Mouse (Mus musculus) hindbrain, postnatal 0 days (tissue): ENCODE measurements at regions not wholly inside any gene's neighbourhood (a gene's known extent, or its start where the extent isn't known, plus 50 kb on each side); places are given as distances from the start of the nearest gene placed in this dataset.

Experiments
- ATAC-seq: fragments of 200-750 bp; cut with Nextera tagmentation; 2 replicates; pipeline ENCODE4 v1.8.0; 2017; ENCODE audit warnings: mild to moderate bottlenecking, moderate TSS enrichment, moderate library complexity
- DNase-seq: peaks from one replicate; pipeline ENCODE4 v3.0.0-alpha.2; 2015; ENCODE audit warnings: low spot score
- H3K27ac ChIP-seq: fragments of 300-500 bp; sonication (generic); 2 replicates; pipeline ENCODE4 v1.5.1; 2014; ENCODE audit warnings: mild to moderate bottlenecking
- H3K27me3 ChIP-seq: fragments of 300-500 bp; sonication (generic); 2 replicates; pipeline ENCODE4 v1.6.1; 2014; ENCODE audit warnings: low read length, mixed read lengths; ENCODE audit not compliant: insufficient read depth
- H3K36me3 ChIP-seq: fragments of 300-500 bp; sonication (generic); 2 replicates; pipeline ENCODE4 v1.6.1; 2014; ENCODE audit warnings: low read length, mixed read lengths; ENCODE audit not compliant: insufficient read depth
- H3K4me1 ChIP-seq: fragments of 300-500 bp; sonication (generic); 2 replicates; pipeline ENCODE4 v1.6.1; 2014; ENCODE audit warnings: antibody characterized with exemption, low read length, mixed read lengths; ENCODE audit not compliant: insufficient read depth
- H3K4me2 ChIP-seq: fragments of 300-500 bp; sonication (generic); 2 replicates; pipeline ENCODE4 v1.6.1; 2014; ENCODE audit warnings: low read depth, mild to moderate bottlenecking, low read length, moderate library complexity, mixed read lengths
- H3K4me3 ChIP-seq: fragments of 300-500 bp; sonication (generic); 2 replicates; pipeline ENCODE4 v1.5.1; 2014; ENCODE audit warnings: low read length
- H3K9ac ChIP-seq: fragments of 300-500 bp; sonication (generic); replicated peaks from 2 replicates; pipeline ENCODE4 v1.6.1; 2014; ENCODE audit warnings: mild to moderate bottlenecking, low read length, moderate library complexity, mixed read lengths
- H3K9me3 ChIP-seq: fragments of 300-500 bp; sonication (generic); 2 replicates; pipeline ENCODE4 v1.6.1; 2016; ENCODE audit warnings: low read length, mixed read lengths
- CTCF ChIP-seq: IDR thresholded peaks from 2 replicates; pipeline ENCODE4 v1.5.1; 2016; ENCODE audit warnings: antibody characterized with exemption, control low read depth, low read depth
- WGBS: fragments of 180-500 bp; shearing (Covaris S2); extraction: QIAGEN DNeasy Blood & Tissue Kit; methylation state at CpG from one replicate; pipeline ENCODE4 v1.1.7; 2014; 5-methylcytosine and 5-hydroxymethylcytosine counted together

DNA sequence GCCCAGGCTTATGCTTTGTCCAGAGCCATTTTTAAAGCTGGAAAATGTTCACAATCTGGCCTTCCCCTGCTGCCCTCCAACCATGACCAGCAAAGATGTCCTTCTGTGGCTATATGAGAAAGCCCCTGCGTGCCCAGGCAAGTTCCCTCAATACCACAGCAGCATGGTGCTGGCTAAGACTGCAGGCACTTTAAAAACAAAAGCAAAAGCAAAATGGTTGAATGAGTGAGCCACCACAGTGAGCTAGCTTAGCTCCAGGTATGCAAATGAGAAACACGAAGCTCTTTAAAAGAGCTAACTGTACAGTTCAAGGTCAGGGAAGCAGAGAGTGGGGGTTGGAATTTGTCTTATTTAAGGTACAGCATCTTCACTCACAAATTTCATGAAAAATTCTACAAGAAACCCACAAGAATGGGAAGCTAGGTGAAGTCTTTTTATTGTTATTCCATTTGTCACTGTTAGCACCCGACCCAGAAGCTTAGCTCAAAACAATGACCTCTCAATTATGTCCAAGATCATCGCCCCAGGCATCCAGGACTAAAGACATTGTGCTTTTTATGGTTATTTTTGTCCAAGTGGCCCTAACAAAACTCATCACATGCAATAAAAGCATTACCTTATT is 246.8 kb downstream of the Rplp1 start:
- ATAC-seq = no peak
- WGBS = 57% methylated on average over 4 of the region's 4 CpGs
- Histone ChIP-seq H3K27ac (no peak overlapping the region), H3K4me2 (no peak overlapping the region), H3K9me3 (no peaks in the 10 kb centered on the region), H3K4me1 (no peaks in the 10 kb centered on the region), H3K27me3 (no peaks in the 10 kb centered on the region), H3K36me3 (no peaks in the 10 kb centered on the region), H3K9ac (no peak overlapping the region), H3K4me3 (no peak overlapping the region)
- DNase-seq = no peak
- no peak for TF ChIP-seq CTCF

DNA sequence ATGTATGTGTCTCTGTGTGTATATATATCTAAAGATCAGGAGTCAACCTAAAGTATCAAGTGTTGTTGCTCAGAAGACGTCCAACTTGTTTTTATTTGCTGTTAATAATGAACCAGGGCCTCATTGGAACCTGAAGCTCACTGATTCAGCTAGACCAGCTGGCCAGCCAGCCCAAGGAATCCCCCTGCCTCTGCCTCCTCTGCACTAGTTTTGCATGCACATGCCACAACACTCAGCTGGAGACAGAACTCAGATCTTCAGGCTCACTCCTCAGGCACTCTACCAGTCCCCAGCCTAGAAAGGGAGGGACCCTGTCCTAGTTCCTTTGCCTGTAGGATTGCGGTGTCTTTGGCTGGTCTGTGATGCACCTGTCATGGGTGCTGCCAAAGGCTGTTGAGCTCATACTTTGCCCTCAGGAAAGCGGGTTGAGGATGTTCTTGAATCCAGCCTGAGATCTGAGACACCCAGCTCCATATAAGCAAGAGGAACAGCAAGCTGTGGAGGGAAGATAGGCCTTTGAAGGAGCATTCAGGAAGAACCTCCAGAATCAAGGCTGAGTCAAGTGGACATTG is 247.5 kb downstream of the Rplp1 start:
- Histone ChIP-seq H3K4me1 (no peaks in the 10 kb centered on the region), H3K9me3 (no peaks in the 10 kb centered on the region), H3K36me3 (no peaks in the 10 kb centered on the region), H3K4me2 (no peak overlapping the region), H3K9ac (no peak overlapping the region), H3K4me3 (no peak overlapping the region), H3K27ac (no peak overlapping the region), H3K27me3 (no peaks in the 10 kb centered on the region)
- DNase-seq = no peak
- 98% methylated on average over 3 of the region's 3 CpGs for WGBS
- ATAC-seq = no peak
- TF ChIP-seq CTCF = no peak

DNA sequence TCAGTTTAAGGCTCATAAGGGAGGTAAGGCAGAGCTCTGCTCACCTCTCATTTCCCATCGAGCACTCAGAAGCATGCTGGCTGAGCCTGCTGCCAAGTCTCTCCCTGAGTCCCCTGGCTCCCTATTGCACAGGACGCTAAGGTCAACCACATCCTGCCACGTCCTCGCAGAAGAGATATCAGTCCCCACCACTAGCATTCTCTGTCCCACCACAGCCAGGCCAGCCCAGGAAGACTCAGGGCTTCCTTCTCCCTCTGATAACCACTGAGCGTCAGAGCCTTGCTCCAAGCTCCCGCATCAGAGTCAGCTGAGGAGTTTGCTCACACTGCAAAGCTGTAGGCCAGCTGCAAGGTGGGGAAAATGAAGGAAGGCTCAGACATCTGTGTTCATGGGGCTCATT is 248.2 kb downstream of the Rplp1 start:
- H3K9me3 ChIP-seq = no peaks in the 10 kb centered on the region
- WGBS = 80% methylated on average over 6 of the region's 6 CpGs
- no peak for TF ChIP-seq CTCF
- H3K4me3 ChIP-seq = no peak overlapping the region
- H3K4me2 ChIP-seq = no peak overlapping the region
- ATAC-seq (no peak), DNase-seq (no peak)
- H3K4me1 ChIP-seq = no peaks in the 10 kb centered on the region
- H3K27ac ChIP-seq = no peak overlapping the region
- no peaks in the 10 kb centered on the region for H3K27me3 ChIP-seq
- no peak overlapping the region for H3K9ac ChIP-seq
- no peaks in the 10 kb centered on the region for H3K36me3 ChIP-seq

DNA sequence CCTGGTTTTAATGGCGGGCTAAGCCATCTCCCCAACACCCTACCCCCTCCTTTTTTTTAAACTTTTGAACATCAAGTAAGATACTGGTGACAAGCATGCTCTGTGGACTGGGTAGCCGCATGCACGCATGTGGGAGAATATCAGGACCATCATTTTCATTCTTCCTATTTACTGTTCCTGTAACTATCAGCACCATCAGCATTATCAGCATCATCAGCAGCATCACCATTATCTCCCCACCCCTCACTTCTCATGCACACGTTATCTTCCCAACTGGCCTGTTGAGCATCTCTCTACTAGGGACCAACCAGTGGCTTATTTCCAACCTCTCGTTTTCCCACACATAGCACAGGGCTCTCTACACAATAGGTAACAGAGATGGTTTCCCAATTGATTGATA is 249.1 kb downstream of the Rplp1 start:
- WGBS = 91% methylated on average over 5 of the region's 5 CpGs
- H3K36me3 ChIP-seq = no peaks in the 10 kb centered on the region
- no peak overlapping the region for H3K4me2 ChIP-seq
- DNase-seq = no peak
- no peaks in the 10 kb centered on the region for H3K9me3 ChIP-seq
- TF ChIP-seq CTCF = no peak
- ATAC-seq = no peak
- no peak overlapping the region for H3K4me3 ChIP-seq
- H3K27me3 ChIP-seq = no peaks in the 10 kb centered on the region
- no peaks in the 10 kb centered on the region for H3K4me1 ChIP-seq
- no peak overlapping the region for H3K9ac ChIP-seq
- no peak overlapping the region for H3K27ac ChIP-seq

DNA sequence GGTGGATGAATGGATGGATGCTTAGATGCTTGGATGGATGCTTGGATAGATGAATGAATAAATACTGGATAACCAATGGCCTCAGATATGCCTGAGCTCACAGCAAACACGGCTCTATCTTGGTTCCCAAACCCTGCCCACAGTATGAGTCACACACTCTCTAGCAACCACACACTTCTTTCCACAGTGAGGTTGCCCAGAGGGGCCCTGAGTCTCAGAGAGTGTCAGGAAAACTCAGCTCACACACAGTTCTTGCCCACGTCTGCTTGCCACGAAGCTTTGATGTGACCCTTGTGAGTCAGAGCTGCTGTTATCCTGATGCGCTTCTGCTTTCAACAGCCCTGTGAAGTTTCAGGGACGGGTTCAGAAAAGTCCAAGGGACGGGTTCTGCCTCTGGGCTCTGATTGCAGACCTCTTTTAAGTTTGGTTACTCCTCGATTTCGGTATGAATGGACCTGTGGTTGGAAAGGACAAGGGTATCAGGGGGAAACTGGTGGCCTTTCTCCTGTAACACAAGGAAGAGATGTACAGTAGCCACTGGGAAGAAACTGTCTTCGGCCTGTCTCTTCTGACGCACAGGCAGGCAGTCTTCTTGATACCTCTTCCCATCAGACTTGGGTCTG is 250.2 kb downstream of the Rplp1 start:
- no peak overlapping the region for H3K4me2 ChIP-seq
- no peaks in the 10 kb centered on the region for H3K4me1 ChIP-seq
- no peaks in the 10 kb centered on the region for H3K9me3 ChIP-seq
- no peaks in the 10 kb centered on the region for H3K27me3 ChIP-seq
- H3K36me3 ChIP-seq = no peaks in the 10 kb centered on the region
- no peak overlapping the region for H3K4me3 ChIP-seq
- no peak for TF ChIP-seq CTCF
- no peak for DNase-seq
- no peak overlapping the region for H3K27ac ChIP-seq
- WGBS = 88% methylated on average over 10 of the region's 10 CpGs
- no peak for ATAC-seq
- H3K9ac ChIP-seq = no peak overlapping the region

DNA sequence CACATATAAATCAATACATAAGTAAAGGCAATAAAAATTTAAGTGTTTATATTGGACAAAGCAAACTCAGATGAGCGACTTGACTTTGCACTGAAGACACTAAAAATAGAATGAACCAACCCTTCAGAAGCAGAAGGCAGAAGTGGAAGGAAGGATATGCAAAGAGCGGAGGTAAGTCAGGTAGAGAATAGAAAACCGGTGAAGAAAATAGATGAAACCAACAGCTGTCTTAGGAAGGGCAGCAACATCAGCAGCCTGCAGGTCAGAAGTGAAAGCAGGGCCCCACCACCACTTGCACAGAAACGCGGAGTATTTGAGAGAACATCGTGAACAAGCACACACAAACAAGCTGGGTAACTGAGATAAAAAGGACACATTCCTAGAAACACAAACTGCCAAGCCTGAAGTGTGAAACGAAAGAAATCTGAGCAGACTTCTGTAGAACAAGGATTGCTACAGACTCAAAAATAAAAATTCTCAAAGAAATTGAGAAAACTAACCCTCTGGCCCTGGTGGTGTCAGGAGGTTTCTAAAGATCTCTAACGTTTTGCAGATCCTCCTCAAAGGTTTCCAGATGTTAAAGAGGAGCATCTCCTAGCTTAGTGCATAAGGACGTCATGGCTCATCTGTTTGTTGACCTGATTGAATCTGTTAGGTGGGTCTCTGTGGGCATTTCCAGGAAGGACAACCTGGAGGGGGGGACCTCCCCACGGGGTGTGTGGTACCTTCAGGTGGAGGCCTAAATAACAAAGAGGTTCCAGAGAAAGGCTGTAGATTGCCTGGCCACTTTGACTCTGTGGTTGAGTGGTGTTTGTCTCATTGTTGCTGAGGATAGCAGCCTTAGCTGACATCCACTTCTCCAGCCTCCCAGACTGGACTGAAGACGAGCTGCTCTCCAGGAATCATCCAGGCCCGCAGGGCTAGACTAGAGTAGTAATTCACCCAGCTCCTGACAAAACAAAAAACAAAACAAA is 252.0 kb downstream of the Rplp1 start:
- ATAC-seq (no peak), DNase-seq (no peak)
- Histone ChIP-seq H3K9ac (no peak overlapping the region), H3K27ac (no peak overlapping the region), H3K4me3 (no peak overlapping the region), H3K9me3 (no peaks in the 10 kb centered on the region), H3K27me3 (no peaks in the 10 kb centered on the region), H3K4me1 (no peaks in the 10 kb centered on the region), H3K36me3 (no peaks in the 10 kb centered on the region), H3K4me2 (no peak overlapping the region)
- no peak for TF ChIP-seq CTCF
- WGBS = 75% methylated on average over 12 of the region's 12 CpGs
